Mouse (Mus musculus): Measurements from ENCODE around the gene 1700019D03Rik. TPM values are rescaled to one million over a fixed set of nuclear protein-coding genes. Genes with fewer than 3 reads are reported as not detected.

Gene 1700019D03Rik
- polyA plus RNA-seq, 1 experiment = 4.7 TPM

GRCm38 (mm10) chr1:53053087-53054022 is 33.4 kb upstream of the 1700019D03Rik start:
- WGBS = 60% methylated on average over 9 of the region's 9 CpGs
- no peak for TF ChIP-seq CTCF (IDR thresholded peaks at IDR 0.05; ENCODE audit: borderline replicate concordance, control insufficient read depth, extremely low read depth, insufficient read depth, low read length, poor library complexity)
- TF ChIP-seq POLR2A (IDR thresholded peaks at IDR 0.05; ENCODE audit: control insufficient read depth, extremely low read depth, insufficient read depth, low read length, poor library complexity) = no peak
- H3K4me1 ChIP-seq (replicated peaks; ENCODE audit: control insufficient read depth, insufficient read depth, low read length) = no peaks in the 10 kb centered on the region
- no peaks in the 10 kb centered on the region for H3K36me3 ChIP-seq (ENCODE audit: control insufficient read depth, insufficient read depth, low read length)
- no peak overlapping the region for H3K27ac ChIP-seq (ENCODE audit: control insufficient read depth, insufficient read depth, low read length)
- peak; percentile 61 for DNase-seq
- H3K27me3 ChIP-seq (ENCODE audit: control insufficient read depth, insufficient read depth, low read length) = no peaks in the 10 kb centered on the region
- H3K4me3 ChIP-seq (ENCODE audit: control insufficient read depth, insufficient read depth, low read length) = no peak overlapping the region

DNA sequence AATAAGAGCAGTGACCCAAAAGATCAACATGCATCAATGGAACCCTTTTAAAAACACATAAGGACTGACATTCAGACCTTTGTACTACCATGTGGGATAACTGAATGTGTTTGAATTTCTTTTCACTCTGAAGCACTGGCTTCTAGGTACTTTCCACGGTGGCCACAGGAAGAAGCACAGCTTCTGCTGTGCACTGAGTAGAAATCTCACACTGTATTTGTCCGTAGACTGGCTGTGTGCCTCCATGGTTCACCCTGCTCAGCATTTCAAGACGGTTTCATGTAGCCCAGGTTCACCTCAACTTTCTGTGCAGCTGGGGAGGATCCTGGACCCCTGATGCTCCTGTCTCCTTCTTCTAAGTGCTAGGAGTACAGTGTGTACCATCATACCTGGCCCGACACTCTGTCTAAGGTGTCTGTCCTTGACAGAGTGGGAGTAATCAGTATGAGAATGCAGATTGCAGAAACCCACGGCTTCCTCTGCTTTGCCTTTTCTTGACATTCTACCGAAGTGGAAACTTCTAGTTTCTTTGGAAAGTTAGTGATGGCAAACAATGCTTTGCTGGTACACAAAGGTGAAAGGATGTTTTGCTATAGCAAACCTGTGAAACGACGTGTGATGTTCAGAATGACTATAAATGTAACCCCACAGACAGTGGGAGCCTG is 29.9 kb upstream of the 1700019D03Rik start:
- H3K4me1 ChIP-seq (replicated peaks; ENCODE audit: control insufficient read depth, insufficient read depth, low read length) = no peaks in the 10 kb centered on the region
- H3K36me3 ChIP-seq (ENCODE audit: control insufficient read depth, insufficient read depth, low read length) = no peaks in the 10 kb centered on the region
- H3K4me3 ChIP-seq (ENCODE audit: control insufficient read depth, insufficient read depth, low read length) = no peak overlapping the region
- H3K27ac ChIP-seq (ENCODE audit: control insufficient read depth, insufficient read depth, low read length) = no peak overlapping the region
- no peak for DNase-seq
- no peak for TF ChIP-seq CTCF (IDR thresholded peaks at IDR 0.05; ENCODE audit: borderline replicate concordance, control insufficient read depth, extremely low read depth, insufficient read depth, low read length, poor library complexity)
- no peak for TF ChIP-seq POLR2A (IDR thresholded peaks at IDR 0.05; ENCODE audit: control insufficient read depth, extremely low read depth, insufficient read depth, low read length, poor library complexity)
- no peaks in the 10 kb centered on the region for H3K27me3 ChIP-seq (ENCODE audit: control insufficient read depth, insufficient read depth, low read length)
- 75% methylated on average over 8 of the region's 8 CpGs for WGBS

DNA sequence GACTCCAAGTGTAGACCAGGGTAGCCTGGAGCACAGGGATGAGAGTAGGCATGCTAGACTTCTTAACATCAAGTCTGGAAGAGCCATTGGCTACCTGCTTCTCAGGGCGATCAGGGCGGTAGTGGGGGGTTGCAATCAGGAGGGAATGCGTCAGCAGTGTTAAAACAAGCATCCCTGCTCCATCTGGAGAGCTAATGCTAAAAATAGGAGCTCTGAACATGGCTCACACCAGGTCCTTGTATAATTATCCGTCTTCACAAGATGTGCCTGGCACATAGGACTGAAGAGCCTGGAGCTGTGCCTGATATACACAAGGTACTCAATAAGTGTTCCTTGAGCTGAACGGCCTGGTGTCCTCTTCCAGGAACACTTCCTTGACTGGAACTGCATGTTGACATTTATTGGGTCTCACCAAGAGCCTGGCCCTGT is 17.5 kb upstream of the 1700019D03Rik start:
- TF ChIP-seq CTCF (IDR thresholded peaks at IDR 0.05; ENCODE audit: borderline replicate concordance, control insufficient read depth, extremely low read depth, insufficient read depth, low read length, poor library complexity) (no peak), POLR2A (IDR thresholded peaks at IDR 0.05; ENCODE audit: control insufficient read depth, extremely low read depth, insufficient read depth, low read length, poor library complexity) (no peak)
- Histone ChIP-seq H3K4me3 (ENCODE audit: control insufficient read depth, insufficient read depth, low read length) (no peak overlapping the region), H3K27ac (ENCODE audit: control insufficient read depth, insufficient read depth, low read length) (no peak overlapping the region), H3K4me1 (replicated peaks; ENCODE audit: control insufficient read depth, insufficient read depth, low read length) (no peaks in the 10 kb centered on the region), H3K36me3 (ENCODE audit: control insufficient read depth, insufficient read depth, low read length) (no peaks in the 10 kb centered on the region), H3K27me3 (ENCODE audit: control insufficient read depth, insufficient read depth, low read length) (no peaks in the 10 kb centered on the region)
- WGBS = 95% methylated on average over 5 of the region's 5 CpGs
- DNase-seq = no peak

- DNase-seq = no peak
Observed at GRCm38 (mm10) chr1:53032550-53032949, 12.6 kb upstream of the 1700019D03Rik start.

DNA sequence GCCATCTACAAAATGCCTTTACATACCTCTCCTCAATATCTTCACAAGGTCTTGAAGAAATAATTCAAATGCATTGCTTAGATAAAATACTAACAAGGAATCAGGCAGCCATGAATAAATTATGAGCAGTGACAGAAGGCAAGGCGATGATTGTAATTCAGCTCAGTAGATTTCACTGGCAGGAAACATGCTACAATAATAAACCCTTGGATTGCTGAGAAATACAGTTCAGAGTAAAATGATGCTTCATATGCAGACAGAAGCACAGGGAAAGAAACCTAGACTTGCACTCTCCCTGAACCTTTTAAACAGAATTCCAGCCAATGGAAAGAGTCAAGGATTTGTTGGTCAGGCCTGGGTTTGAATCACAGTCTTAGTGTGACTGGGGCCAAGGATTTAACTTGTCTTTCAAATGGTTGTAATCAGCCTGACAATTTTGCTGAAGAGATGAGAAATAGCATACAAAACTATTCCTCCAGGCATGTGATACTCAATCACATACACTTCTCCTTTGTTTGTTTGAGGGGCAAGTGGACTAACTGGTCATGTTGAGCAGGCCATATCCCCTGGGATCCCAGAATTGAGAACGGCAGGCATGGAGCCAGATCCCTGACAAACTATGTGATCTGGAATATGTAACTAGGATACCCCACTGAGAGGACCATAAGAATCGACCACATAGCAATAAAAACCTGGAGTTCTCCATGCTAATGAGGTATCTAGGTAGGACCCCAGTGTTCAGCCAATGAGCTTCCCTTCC is 1.1 kb downstream of the 1700019D03Rik start:
- WGBS = 86% methylated on average over 3 of the region's 3 CpGs
- TF ChIP-seq POLR2A (IDR thresholded peaks at IDR 0.05; ENCODE audit: control insufficient read depth, extremely low read depth, insufficient read depth, low read length, poor library complexity) (no peak), CTCF (IDR thresholded peaks at IDR 0.05; ENCODE audit: borderline replicate concordance, control insufficient read depth, extremely low read depth, insufficient read depth, low read length, poor library complexity) (no peak)
- Histone ChIP-seq H3K27ac (ENCODE audit: control insufficient read depth, insufficient read depth, low read length) (no peak overlapping the region), H3K36me3 (ENCODE audit: control insufficient read depth, insufficient read depth, low read length) (no peaks in the 10 kb centered on the region), H3K27me3 (ENCODE audit: control insufficient read depth, insufficient read depth, low read length) (no peaks in the 10 kb centered on the region), H3K4me3 (ENCODE audit: control insufficient read depth, insufficient read depth, low read length) (no peak overlapping the region), H3K4me1 (replicated peaks; ENCODE audit: control insufficient read depth, insufficient read depth, low read length) (no peaks in the 10 kb centered on the region)
- no peak for DNase-seq

More at GRCm38 (mm10) chr1:53032550-53032949, 12.6 kb upstream of the 1700019D03Rik start:
- no peak overlapping the region for H3K27ac ChIP-seq (ENCODE audit: control insufficient read depth, insufficient read depth, low read length)
- H3K4me3 ChIP-seq (ENCODE audit: control insufficient read depth, insufficient read depth, low read length) = no peak overlapping the region
- H3K4me1 ChIP-seq (replicated peaks; ENCODE audit: control insufficient read depth, insufficient read depth, low read length) = no peaks in the 10 kb centered on the region
- H3K36me3 ChIP-seq (ENCODE audit: control insufficient read depth, insufficient read depth, low read length) = no peaks in the 10 kb centered on the region
- H3K27me3 ChIP-seq (ENCODE audit: control insufficient read depth, insufficient read depth, low read length) = no peaks in the 10 kb centered on the region
- TF ChIP-seq CTCF (IDR thresholded peaks at IDR 0.05; ENCODE audit: borderline replicate concordance, control insufficient read depth, extremely low read depth, insufficient read depth, low read length, poor library complexity) (no peak), POLR2A (IDR thresholded peaks at IDR 0.05; ENCODE audit: control insufficient read depth, extremely low read depth, insufficient read depth, low read length, poor library complexity) (no peak)

DNA sequence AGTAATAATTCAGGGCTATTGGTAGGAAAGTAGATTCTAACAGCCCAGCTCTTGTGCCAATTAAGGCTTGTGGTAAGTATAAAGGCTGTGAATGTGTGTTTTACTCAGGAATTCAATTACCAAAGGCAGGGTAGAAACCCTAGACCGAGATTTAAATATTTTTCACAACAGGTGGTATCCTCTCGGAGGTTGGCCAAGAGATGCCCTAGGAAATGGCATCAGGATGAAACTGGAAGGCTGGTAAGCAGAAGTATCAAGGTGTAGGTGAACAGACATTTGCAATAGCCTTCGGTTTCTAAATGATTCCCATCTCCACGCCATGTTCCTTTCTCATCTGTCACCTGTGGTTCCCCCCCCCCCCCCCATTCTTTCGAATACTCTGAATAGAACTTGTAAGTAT is 4.4 kb downstream of the 1700019D03Rik start:
- H3K4me3 ChIP-seq (ENCODE audit: control insufficient read depth, insufficient read depth, low read length) = no peak overlapping the region
- no peaks in the 10 kb centered on the region for H3K4me1 ChIP-seq (replicated peaks; ENCODE audit: control insufficient read depth, insufficient read depth, low read length)
- TF ChIP-seq POLR2A (IDR thresholded peaks at IDR 0.05; ENCODE audit: control insufficient read depth, extremely low read depth, insufficient read depth, low read length, poor library complexity) = no peak
- no peak for TF ChIP-seq CTCF (IDR thresholded peaks at IDR 0.05; ENCODE audit: borderline replicate concordance, control insufficient read depth, extremely low read depth, insufficient read depth, low read length, poor library complexity)
- WGBS = 94% methylated on average over 5 of the region's 5 CpGs
- DNase-seq = no peak
- no peaks in the 10 kb centered on the region for H3K36me3 ChIP-seq (ENCODE audit: control insufficient read depth, insufficient read depth, low read length)
- H3K27ac ChIP-seq (ENCODE audit: control insufficient read depth, insufficient read depth, low read length) = no peak overlapping the region
- H3K27me3 ChIP-seq (ENCODE audit: control insufficient read depth, insufficient read depth, low read length) = no peaks in the 10 kb centered on the region

Data from thymus, adult 2 months (tissue).